Mouse (Mus musculus): ENCODE results near the gene Mical3. TPM values are rescaled to one million over a fixed set of nuclear protein-coding genes. Genes with fewer than 3 reads are reported as not detected.
A peak's percentile ranks its signal among the peaks of the same experiment; 100 is the strongest.

Mical3 gene
- total and polyA plus RNA-seq, 3 experiments: 52.1 to 127 (median 114) TPM

- Histone ChIP-seq H3K27ac (no peak overlapping the region), H3K79me2 (replicated peaks; ENCODE audit: control insufficient read depth, insufficient read depth, low read length) (no peaks in the 10 kb centered on the region), H3K4me1 (ENCODE audit: control insufficient read depth, insufficient read depth, low read length) (no peaks in the 10 kb centered on the region), H3K36me3 (ENCODE audit: control insufficient read depth, insufficient read depth, low read length) (no peaks in the 10 kb centered on the region), H3K27me3 (ENCODE audit: control insufficient read depth, insufficient read depth, low read length) (no peaks in the 10 kb centered on the region), H3K4me3 (no peak overlapping the region), H3K9ac (ENCODE audit: low read depth, low read length) (no peak overlapping the region)
- WGBS: 70% methylated on average over 6 of the region's 6 CpGs
- TF ChIP-seq CTCF (IDR thresholded peaks at IDR 0.05): peak; percentile 92
- 0 out of 2 replicates have a peak, but pooled peaks have one; percentile 30 for TF ChIP-seq EP300 (IDR thresholded peaks at IDR 0.05; ENCODE audit: insufficient read depth, low read depth, low read length)
- TF ChIP-seq POLR2A (IDR thresholded peaks at IDR 0.05; ENCODE audit: insufficient read depth, low read depth, low read length): no peak
- intact Hi-C loops (cut with DNase I): loop anchor here (2.0 to 10.0 kb wide), 3 partner anchors 226 to 361 kb away; no protein-coding TSS in a partner anchor
- DNase-seq: peak in 1 of 2 experiments; percentile 23
These were observed 232.5 kb downstream of the Mical3 start for GRCm38 (mm10) chr6:120898188-120898833.

- TF ChIP-seq CTCF (IDR thresholded peaks at IDR 0.05): no peak
- TF ChIP-seq POLR2A (IDR thresholded peaks at IDR 0.05; ENCODE audit: insufficient read depth, low read depth, low read length): no peak
- Histone ChIP-seq H3K4me1 (ENCODE audit: control insufficient read depth, insufficient read depth, low read length) (no peaks in the 10 kb centered on the region), H3K36me3 (ENCODE audit: control insufficient read depth, insufficient read depth, low read length) (no peaks in the 10 kb centered on the region), H3K27me3 (ENCODE audit: control insufficient read depth, insufficient read depth, low read length) (no peaks in the 10 kb centered on the region), H3K79me2 (replicated peaks; ENCODE audit: control insufficient read depth, insufficient read depth, low read length) (no peaks in the 10 kb centered on the region), H3K9ac (ENCODE audit: low read depth, low read length) (no peak overlapping the region), H3K4me3 (no peak overlapping the region), H3K27ac (no peak overlapping the region)
- WGBS: 83% methylated on average over 9 of the region's 9 CpGs
- intact Hi-C loops (cut with DNase I): loop anchor here (10.0 kb wide), 1 partner anchor 230 kb away; no protein-coding TSS in a partner anchor
- no peak for DNase-seq
These were observed 236.3 kb downstream of the Mical3 start for GRCm38 (mm10) chr6:120894524-120894923.

GRCm38 (mm10) chr6:120894089-120894488, 236.7 kb downstream of the Mical3 start:
- no peak overlapping the region for H3K4me3 ChIP-seq
- WGBS: 90% methylated on average over 9 of the region's 9 CpGs

GRCm38 (mm10) chr6:120886696-120887095, 244.1 kb downstream of the Mical3 start:
- no peak overlapping the region for H3K9ac ChIP-seq (ENCODE audit: low read depth, low read length)
- H3K79me2 ChIP-seq (replicated peaks; ENCODE audit: control insufficient read depth, insufficient read depth, low read length): no peaks in the 10 kb centered on the region
- no peaks in the 10 kb centered on the region for H3K27me3 ChIP-seq (ENCODE audit: control insufficient read depth, insufficient read depth, low read length)
- H3K4me3 ChIP-seq: no peak overlapping the region
- intact Hi-C loops (cut with DNase I): no loop called here
- H3K36me3 ChIP-seq (ENCODE audit: control insufficient read depth, insufficient read depth, low read length): no peaks in the 10 kb centered on the region
- TF ChIP-seq POLR2A (IDR thresholded peaks at IDR 0.05; ENCODE audit: insufficient read depth, low read depth, low read length) (no peak), EP300 (IDR thresholded peaks at IDR 0.05; ENCODE audit: insufficient read depth, low read depth, low read length) (no peak), CTCF (IDR thresholded peaks at IDR 0.05) (no peak)
- no peaks in the 10 kb centered on the region for H3K4me1 ChIP-seq (ENCODE audit: control insufficient read depth, insufficient read depth, low read length)
- DNase-seq: no peak
- WGBS: 81% methylated on average over 17 of the region's 17 CpGs
- H3K27ac ChIP-seq: no peak overlapping the region

More at GRCm38 (mm10) chr6:120894089-120894488, 236.7 kb downstream of the Mical3 start:
- Histone ChIP-seq H3K27me3 (ENCODE audit: control insufficient read depth, insufficient read depth, low read length) (no peaks in the 10 kb centered on the region), H3K27ac (no peak overlapping the region), H3K36me3 (ENCODE audit: control insufficient read depth, insufficient read depth, low read length) (no peaks in the 10 kb centered on the region), H3K79me2 (replicated peaks; ENCODE audit: control insufficient read depth, insufficient read depth, low read length) (no peaks in the 10 kb centered on the region), H3K4me1 (ENCODE audit: control insufficient read depth, insufficient read depth, low read length) (no peaks in the 10 kb centered on the region), H3K9ac (ENCODE audit: low read depth, low read length) (no peak overlapping the region)
- intact Hi-C loops (cut with DNase I): loop anchor here (10.0 kb wide), 1 partner anchor 231 kb away; no protein-coding TSS in a partner anchor
- TF ChIP-seq POLR2A (IDR thresholded peaks at IDR 0.05; ENCODE audit: insufficient read depth, low read depth, low read length) (no peak), EP300 (IDR thresholded peaks at IDR 0.05; ENCODE audit: insufficient read depth, low read depth, low read length) (no peak), CTCF (IDR thresholded peaks at IDR 0.05) (no peak)
- DNase-seq: no peak

DNA sequence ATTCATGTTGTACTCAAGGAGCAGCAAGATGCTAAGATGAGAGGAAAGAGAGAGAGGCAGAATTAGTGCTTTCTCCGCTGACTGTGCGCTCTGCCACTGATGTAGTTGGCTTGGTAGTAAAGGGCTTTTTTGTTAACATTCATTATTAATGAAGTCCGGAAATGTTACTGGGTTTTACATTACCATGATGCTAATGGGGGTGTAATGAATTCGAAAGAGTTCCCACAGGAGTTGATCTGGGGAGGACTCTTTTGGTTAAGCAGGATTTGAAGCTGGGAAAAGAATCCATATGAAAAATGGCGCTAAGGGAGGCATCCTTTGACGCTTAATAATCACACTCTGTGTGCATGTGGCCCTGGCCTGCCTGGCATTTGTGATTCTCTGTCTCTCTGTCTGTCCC, 246.4 kb downstream of the Mical3 start:
- Histone ChIP-seq H3K27ac (no peak overlapping the region), H3K9ac (ENCODE audit: low read depth, low read length) (no peak overlapping the region), H3K4me3 (no peak overlapping the region), H3K79me2 (replicated peaks; ENCODE audit: control insufficient read depth, insufficient read depth, low read length) (no peaks in the 10 kb centered on the region), H3K36me3 (ENCODE audit: control insufficient read depth, insufficient read depth, low read length) (no peaks in the 10 kb centered on the region; the same call in 1 of the 2 replicates), H3K4me1 (ENCODE audit: control insufficient read depth, insufficient read depth, low read length) (no peaks in the 10 kb centered on the region), H3K27me3 (ENCODE audit: control insufficient read depth, insufficient read depth, low read length) (no peaks in the 10 kb centered on the region)
- no peak for TF ChIP-seq EP300 (IDR thresholded peaks at IDR 0.05; ENCODE audit: insufficient read depth, low read depth, low read length)
- no peak for TF ChIP-seq POLR2A (IDR thresholded peaks at IDR 0.05; ENCODE audit: insufficient read depth, low read depth, low read length)
- TF ChIP-seq CTCF (IDR thresholded peaks at IDR 0.05): no peak
- no peak for DNase-seq
- intact Hi-C loops (cut with DNase I): no loop called here
- WGBS: 95% methylated on average over 6 of the region's 6 CpGs

Other genes starting within 250 kb of the Mical3 start
- 1 to 10 TPM in 1 of 2 experiments, under 1 TPM in 1; 0.65 to 1.1 TPM for gene Bid, start 214.1 kb downstream of the Mical3 start, total RNA-seq (2021)
- 1.3 and 1.5 TPM in 2 replicates for gene Bid, start 214.1 kb downstream of the Mical3 start, polyA plus RNA-seq (2012; rRNA removed)
- gene Pex26, start 52.7 kb upstream of the Mical3 start, total RNA-seq (2021): 1 to 10 TPM; 6.0 TPM
- gene Pex26, start 52.7 kb upstream of the Mical3 start, polyA plus RNA-seq (2012; rRNA removed): 8.3 and 10.9 TPM in 2 replicates
- 100 to 1,000 TPM; 192 to 198 TPM for gene Tuba8, start 79.7 kb upstream of the Mical3 start, total RNA-seq (2021)
- gene Tuba8, start 79.7 kb upstream of the Mical3 start, polyA plus RNA-seq (2012; rRNA removed): 71.6 and 81.9 TPM in 2 replicates
- gene Usp18, start 114.9 kb upstream of the Mical3 start, total RNA-seq (2021): 1 to 10 TPM; 1.3 to 1.5 TPM
- 3.9 and 5.7 TPM in 2 replicates for gene Usp18, start 114.9 kb upstream of the Mical3 start, polyA plus RNA-seq (2012; rRNA removed)
- gene Slc6a13, start 169.2 kb upstream of the Mical3 start, total RNA-seq (2021): under 1 TPM in 1 of 2 experiments, not detected in 1; 0.10 TPM
- gene Slc6a13, start 169.2 kb upstream of the Mical3 start, polyA plus RNA-seq (2012; rRNA removed): 0.59 TPM in 2 replicates
- not detected for gene Slc6a12, start 212.1 kb upstream of the Mical3 start, total RNA-seq (2021)
- gene Slc6a12, start 212.1 kb upstream of the Mical3 start, polyA plus RNA-seq (2012; rRNA removed): 0.18 and 0.23 TPM in 2 replicates